Mouse (Mus musculus): ENCODE data around the gene Olfr610. TPM values are rescaled to one million over a fixed set of nuclear protein-coding genes. Genes with fewer than 3 reads are reported as not detected.
"Not testable (repeated sequence)": the region's sequence is repeated elsewhere in the genome, so short reads cannot be mapped to it uniquely, and the experiment has no call there.

The Olfr610 gene
- polyA plus RNA-seq (2014; fragmentation: Nextera tagmentation; extraction: Ambion mirVana), result not detected in 2 replicates

- H3K4me1 ChIP-seq (ENCODE audit: control insufficient read depth, insufficient read depth, low read length), result no peaks in the 10 kb centered on the region
- H3K4me2 ChIP-seq, result no peak within 1 kb of the TSS
- no peak for DNase-seq (ENCODE audit: low spot score, missing footprints)
- H3K9ac ChIP-seq (ENCODE audit: low read length), result no peak within 1 kb of the TSS
- no peak within 1 kb of the TSS for H3K4me3 ChIP-seq (ENCODE audit: low read depth, low read length)
- H3K36me3 ChIP-seq (ENCODE audit: control insufficient read depth, insufficient read depth, low read length), result no peaks in the 10 kb centered on the region
- no peak within 1 kb of the TSS for H3K27ac ChIP-seq (ENCODE audit: low read depth, low read length)
- H3K27me3 ChIP-seq (ENCODE audit: control insufficient read depth, insufficient read depth, low read length), result no peaks in the 10 kb centered on the region
- H3K9me3 ChIP-seq (ENCODE audit: control insufficient read depth, low read length), result no peaks in the 10 kb centered on the region
- 90% methylated on average over 2 of the region's 2 CpGs for WGBS
- no peak for ATAC-seq (ENCODE audit: low FRiP score)
These were observed at the start of gene Olfr610 for GRCm38 (mm10) chr7:103512022-103512421. Gene Olfr610, minus strand, starts transcription at chr7:103512122.

GRCm38 (mm10) chr7:103555779-103556178, 43.9 kb upstream of the Olfr610 start, which contains the start of gene Olfr615:
Gene Olfr615, plus strand, starts transcription at chr7:103556079.
- no peak for DNase-seq (ENCODE audit: low spot score, missing footprints)
- no peaks in the 10 kb centered on the region for H3K36me3 ChIP-seq (ENCODE audit: control insufficient read depth, insufficient read depth, low read length)
- no peak for ATAC-seq (ENCODE audit: low FRiP score)

GRCm38 (mm10) chr7:103547774-103548173, 35.9 kb upstream of the Olfr610 start, which contains the start of gene Olfr613:
Gene Olfr613, plus strand, starts transcription at chr7:103548074.
- Histone ChIP-seq H3K4me3 (ENCODE audit: low read depth, low read length) (no peak within 1 kb of the TSS), H3K4me2 (no peak within 1 kb of the TSS), H3K9ac (ENCODE audit: low read length) (no peak within 1 kb of the TSS), H3K36me3 (ENCODE audit: control insufficient read depth, insufficient read depth, low read length) (no peaks in the 10 kb centered on the region), H3K9me3 (ENCODE audit: control insufficient read depth, low read length) (no peaks in the 10 kb centered on the region), H3K4me1 (ENCODE audit: control insufficient read depth, insufficient read depth, low read length) (no peaks in the 10 kb centered on the region), H3K27me3 (ENCODE audit: control insufficient read depth, insufficient read depth, low read length) (no peaks in the 10 kb centered on the region), H3K27ac (ENCODE audit: low read depth, low read length) (no peak within 1 kb of the TSS)
- no peak for DNase-seq (ENCODE audit: low spot score, missing footprints)
- no peak for ATAC-seq (ENCODE audit: low FRiP score)
- 84% methylated on average over 2 of the region's 2 CpGs for WGBS

More at GRCm38 (mm10) chr7:103555779-103556178, 43.9 kb upstream of the Olfr610 start, which contains the start of gene Olfr615:
- no peak within 1 kb of the TSS for H3K27ac ChIP-seq (ENCODE audit: low read depth, low read length)
- no peak within 1 kb of the TSS for H3K4me2 ChIP-seq
- 87% methylated on average over 2 of the region's 2 CpGs for whole genome bisulfite sequencing
- no peak within 1 kb of the TSS for H3K9ac ChIP-seq (ENCODE audit: low read length)
- no peak within 1 kb of the TSS for H3K4me3 ChIP-seq (ENCODE audit: low read depth, low read length)
- no peaks in the 10 kb centered on the region for H3K27me3 ChIP-seq (ENCODE audit: control insufficient read depth, insufficient read depth, low read length)
- no peaks in the 10 kb centered on the region for H3K4me1 ChIP-seq (ENCODE audit: control insufficient read depth, insufficient read depth, low read length)
- no peaks in the 10 kb centered on the region for H3K9me3 ChIP-seq (ENCODE audit: control insufficient read depth, low read length)

GRCm38 (mm10) chr7:103542617-103543016, 30.7 kb upstream of the Olfr610 start, which contains the start of gene Olfr612:
Gene Olfr612, minus strand, starts transcription at chr7:103542717.
- H3K27ac ChIP-seq (ENCODE audit: low read depth, low read length); H3K4me3 ChIP-seq (ENCODE audit: low read depth, low read length); H3K4me1 ChIP-seq (ENCODE audit: control insufficient read depth, insufficient read depth, low read length); H3K27me3 ChIP-seq (ENCODE audit: control insufficient read depth, insufficient read depth, low read length); H3K9ac ChIP-seq (ENCODE audit: low read length); H3K9me3 ChIP-seq (ENCODE audit: control insufficient read depth, low read length); H3K4me2 ChIP-seq; DNase-seq (ENCODE audit: low spot score, missing footprints); H3K36me3 ChIP-seq (ENCODE audit: control insufficient read depth, insufficient read depth, low read length); ATAC-seq (ENCODE audit: low FRiP score): not testable (repeated sequence)
- WGBS, result 84% methylated on average over 2 of the region's 2 CpGs

GRCm38 (mm10) chr7:103520746-103521145, 8.8 kb upstream of the Olfr610 start, which contains the start of gene Olfr611:
Gene Olfr611, minus strand, starts transcription at chr7:103520846.
- H3K4me1 ChIP-seq (ENCODE audit: control insufficient read depth, insufficient read depth, low read length); H3K4me3 ChIP-seq (ENCODE audit: low read depth, low read length); H3K27me3 ChIP-seq (ENCODE audit: control insufficient read depth, insufficient read depth, low read length); H3K9me3 ChIP-seq (ENCODE audit: control insufficient read depth, low read length); H3K4me2 ChIP-seq; ATAC-seq (ENCODE audit: low FRiP score); H3K36me3 ChIP-seq (ENCODE audit: control insufficient read depth, insufficient read depth, low read length); H3K27ac ChIP-seq (ENCODE audit: low read depth, low read length); H3K9ac ChIP-seq (ENCODE audit: low read length); DNase-seq (ENCODE audit: low spot score, missing footprints): not testable (repeated sequence)
- 61% methylated on average over 1 of the region's 1 CpGs for WGBS

- no peaks in the 10 kb centered on the region for H3K4me1 ChIP-seq (ENCODE audit: control insufficient read depth, insufficient read depth, low read length)
- no peaks in the 10 kb centered on the region for H3K27me3 ChIP-seq (ENCODE audit: control insufficient read depth, insufficient read depth, low read length)
- H3K36me3 ChIP-seq (ENCODE audit: control insufficient read depth, insufficient read depth, low read length), result no peaks in the 10 kb centered on the region
- H3K9me3 ChIP-seq (ENCODE audit: control insufficient read depth, low read length), result no peaks in the 10 kb centered on the region
- H3K9ac ChIP-seq (ENCODE audit: low read length), result no peak within 1 kb of the TSS
- H3K27ac ChIP-seq (ENCODE audit: low read depth, low read length), result no peak within 1 kb of the TSS
- ATAC-seq (ENCODE audit: low FRiP score) (no peak), DNase-seq (ENCODE audit: low spot score, missing footprints) (no peak)
- WGBS, result 58% methylated on average over 1 of the region's 1 CpGs
- no peak within 1 kb of the TSS for H3K4me3 ChIP-seq (ENCODE audit: low read depth, low read length)
- H3K4me2 ChIP-seq, result no peak within 1 kb of the TSS
These were observed 14.0 kb downstream of the Olfr610 start, which contains the start of gene Olfr609 for GRCm38 (mm10) chr7:103497962-103498361. Gene Olfr609, minus strand, starts transcription at chr7:103498062.

- H3K4me3 ChIP-seq (ENCODE audit: low read depth, low read length); H3K4me2 ChIP-seq; ATAC-seq (ENCODE audit: low FRiP score); H3K9me3 ChIP-seq (ENCODE audit: control insufficient read depth, low read length); H3K27ac ChIP-seq (ENCODE audit: low read depth, low read length); H3K4me1 ChIP-seq (ENCODE audit: control insufficient read depth, insufficient read depth, low read length); DNase-seq (ENCODE audit: low spot score, missing footprints); H3K27me3 ChIP-seq (ENCODE audit: control insufficient read depth, insufficient read depth, low read length); H3K9ac ChIP-seq (ENCODE audit: low read length); H3K36me3 ChIP-seq (ENCODE audit: control insufficient read depth, insufficient read depth, low read length): not testable (repeated sequence)
- WGBS, result 94% methylated on average over 9 of the region's 9 CpGs
These were observed 34.8 kb downstream of the Olfr610 start for GRCm38 (mm10) chr7:103477106-103477505.

GRCm38 (mm10) chr7:103469577-103469976, 42.3 kb downstream of the Olfr610 start, which contains the start of gene Olfr608:
Gene Olfr608, plus strand, starts transcription at chr7:103469877.
- no peaks in the 10 kb centered on the region for H3K4me1 ChIP-seq (ENCODE audit: control insufficient read depth, insufficient read depth, low read length)
- H3K36me3 ChIP-seq (ENCODE audit: control insufficient read depth, insufficient read depth, low read length), result no peaks in the 10 kb centered on the region
- ATAC-seq (ENCODE audit: low FRiP score) (no peak), DNase-seq (ENCODE audit: low spot score, missing footprints) (no peak)
- H3K4me3 ChIP-seq (ENCODE audit: low read depth, low read length), result no peak within 1 kb of the TSS
- H3K9ac ChIP-seq (ENCODE audit: low read length), result no peak within 1 kb of the TSS
- H3K9me3 ChIP-seq (ENCODE audit: control insufficient read depth, low read length), result no peaks in the 10 kb centered on the region
- H3K4me2 ChIP-seq, result no peak within 1 kb of the TSS
- no peaks in the 10 kb centered on the region for H3K27me3 ChIP-seq (ENCODE audit: control insufficient read depth, insufficient read depth, low read length)
- no peak within 1 kb of the TSS for H3K27ac ChIP-seq (ENCODE audit: low read depth, low read length)

GRCm38 (mm10) chr7:103460590-103460989, 51.3 kb downstream of the Olfr610 start:
- Histone ChIP-seq H3K9me3 (ENCODE audit: control insufficient read depth, low read length) (no peaks in the 10 kb centered on the region), H3K4me1 (ENCODE audit: control insufficient read depth, insufficient read depth, low read length) (no peaks in the 10 kb centered on the region), H3K4me3 (ENCODE audit: low read depth, low read length) (no peak overlapping the region), H3K27ac (ENCODE audit: low read depth, low read length) (no peak overlapping the region), H3K9ac (ENCODE audit: low read length) (no peak overlapping the region), H3K36me3 (ENCODE audit: control insufficient read depth, insufficient read depth, low read length) (no peaks in the 10 kb centered on the region), H3K27me3 (ENCODE audit: control insufficient read depth, insufficient read depth, low read length) (no peaks in the 10 kb centered on the region), H3K4me2 (no peak overlapping the region)
- ATAC-seq (ENCODE audit: low FRiP score) (no peak), DNase-seq (ENCODE audit: low spot score, missing footprints) (no peak)
- WGBS, result 89% methylated on average over 5 of the region's 5 CpGs
